Mouse (Mus musculus): Measurements from ENCODE around the gene Gtf2b.

Gene Gtf2b

DNA sequence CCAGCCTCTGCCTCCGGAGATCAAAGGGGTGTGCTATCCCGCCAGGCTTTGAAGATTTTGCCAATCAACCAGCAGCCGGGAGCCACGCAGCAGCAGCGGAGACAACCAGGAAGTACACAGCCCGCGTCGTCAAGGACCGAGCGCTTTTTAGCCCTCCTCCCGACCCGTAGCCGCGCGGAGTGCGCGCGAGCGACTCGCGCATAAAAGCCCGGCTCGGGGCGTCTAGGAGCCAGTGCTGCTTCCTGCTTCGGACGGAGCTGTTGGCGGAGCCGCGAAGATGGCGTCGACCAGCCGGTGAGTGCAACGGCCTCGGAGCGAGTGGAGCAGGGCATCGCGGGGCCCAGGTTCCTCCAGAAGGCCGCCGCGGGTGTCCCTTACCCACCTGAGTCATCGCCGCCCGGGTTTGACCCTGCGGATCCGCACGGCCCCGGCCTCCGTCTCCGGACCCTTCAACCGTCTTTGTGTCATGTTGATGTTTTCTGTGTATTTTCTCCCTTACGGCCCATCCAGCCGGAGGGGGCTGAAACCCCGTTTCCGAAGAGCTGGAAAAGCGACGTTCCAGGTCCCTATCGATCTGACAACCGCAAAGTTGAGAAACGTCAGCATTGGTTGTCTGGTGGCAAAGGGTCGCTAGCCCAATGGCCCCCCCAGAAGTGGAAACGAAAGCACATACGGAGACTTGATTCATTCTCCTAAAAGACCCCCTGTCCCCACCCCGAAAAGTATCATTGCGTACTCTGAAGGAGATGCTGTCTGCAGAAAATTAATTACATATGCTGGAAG is at the start of gene Gtf2b:
Gene Gtf2b, plus strand, starts transcription at position 51 of the 783 bp plus-strand sequence.
- peak; percentile 92 to 93 for DNase-seq (ENCODE audit: low spot score in 2 of 2)

DNA sequence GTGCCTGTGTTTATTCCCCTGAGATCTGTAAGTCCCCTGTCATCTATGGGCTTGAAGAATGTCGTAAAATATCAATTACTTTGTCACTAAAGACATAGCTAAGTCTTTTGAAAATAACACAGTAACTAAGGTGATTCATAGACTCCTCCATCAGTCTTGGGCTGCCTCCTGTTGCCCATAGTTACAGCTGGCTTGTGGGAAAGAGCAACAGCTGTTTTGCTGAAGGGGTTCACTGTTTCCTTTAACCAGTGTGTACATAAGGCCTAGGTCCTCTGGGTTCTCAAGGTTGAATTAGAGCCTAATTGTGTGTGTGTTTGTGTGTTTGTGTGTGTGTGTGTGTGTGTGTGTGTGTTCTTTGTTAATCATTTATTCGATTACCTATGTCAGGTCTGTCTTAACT is 39.4 kb upstream of the Gtf2b start:
- no peak for DNase-seq (ENCODE audit: low spot score in 2 of 2)

DNA sequence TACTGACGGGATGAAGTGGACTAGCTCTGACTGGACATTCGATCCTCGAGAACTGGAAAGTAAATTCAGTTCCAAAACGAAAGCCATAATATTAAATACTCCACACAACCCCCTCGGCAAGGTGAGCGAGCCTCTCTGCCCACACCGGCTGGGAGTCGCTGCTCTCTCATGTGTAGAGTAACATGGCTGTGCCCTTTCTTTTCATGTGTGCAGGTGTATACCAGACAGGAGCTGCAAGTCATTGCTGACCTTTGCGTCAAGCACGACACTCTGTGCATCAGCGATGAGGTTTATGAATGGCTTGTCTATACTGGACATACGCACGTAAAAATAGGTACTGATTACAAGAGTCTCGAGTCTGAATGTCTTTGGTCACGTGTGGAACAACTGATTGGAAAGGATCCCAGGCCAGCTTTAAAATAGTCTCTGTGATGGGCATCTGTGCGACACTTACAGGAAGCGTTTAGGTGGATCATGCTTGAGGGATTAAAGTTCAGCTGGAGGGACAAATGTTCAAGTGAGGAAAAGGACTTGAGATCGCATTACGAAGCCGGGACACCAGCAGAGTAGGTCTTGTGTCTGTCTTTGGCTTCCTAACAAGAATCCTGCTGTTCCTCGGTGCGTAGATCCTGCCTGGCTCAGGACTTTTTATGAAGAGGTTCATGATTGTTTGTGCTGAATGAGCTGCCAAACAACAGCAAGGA is 38.7 kb upstream of the Gtf2b start:
- no peak for DNase-seq (ENCODE audit: low spot score in 2 of 2)

- DNase-seq (ENCODE audit: low spot score in 2 of 2) = no peak
These were observed 30.6 kb upstream of the Gtf2b start for GRCm38 (mm10) chr3:142734291-142734690.

- DNase-seq (ENCODE audit: low spot score in 2 of 2) = peak; percentile 55 to 62
These were observed 23.9 kb upstream of the Gtf2b start for GRCm38 (mm10) chr3:142740896-142741295.

DNA sequence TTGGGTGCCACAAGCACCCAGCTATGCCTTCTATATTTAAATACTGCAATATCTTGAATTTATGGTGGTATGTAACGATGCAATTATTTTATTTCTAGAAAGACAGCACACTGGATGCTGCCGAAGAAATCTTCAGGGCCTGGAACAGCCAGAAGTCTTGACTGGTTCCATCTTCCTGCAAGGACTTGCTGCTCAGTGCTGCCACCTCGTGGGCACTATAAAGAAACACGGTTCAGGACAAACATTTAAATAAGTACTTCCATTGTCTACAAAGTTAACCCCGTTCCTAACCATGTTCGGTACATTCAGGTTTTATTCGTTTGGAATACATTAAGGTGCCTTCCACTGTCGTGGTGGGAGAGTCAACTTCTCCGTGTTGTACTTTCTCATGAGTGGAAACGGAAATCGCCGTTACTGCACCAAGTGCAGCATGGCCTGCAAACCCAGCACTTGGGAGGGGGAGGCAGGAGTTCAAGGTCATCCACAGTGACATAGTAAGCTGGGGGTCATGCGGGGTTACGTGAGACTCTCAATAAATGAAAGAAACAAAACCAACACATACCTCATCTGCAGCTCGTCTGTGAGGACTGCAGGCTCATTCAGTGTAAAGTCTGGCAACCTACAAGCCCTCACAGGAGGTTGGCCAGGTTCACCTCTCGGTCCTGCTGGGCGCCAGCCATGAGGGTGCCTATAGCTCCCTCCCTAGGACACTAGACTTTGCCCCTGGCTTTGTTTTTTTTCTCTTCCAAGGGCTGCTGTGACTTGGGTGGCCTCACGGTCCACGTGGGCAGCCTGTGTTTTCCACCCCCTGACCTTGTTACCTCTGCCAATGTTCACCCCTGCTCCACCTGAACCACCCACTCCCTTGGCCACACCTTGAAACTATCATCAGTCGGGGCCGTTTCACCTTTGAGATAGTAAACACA is 20.6 kb upstream of the Gtf2b start:
- DNase-seq (ENCODE audit: low spot score in 2 of 2) = peak in 1 of 2 experiments; percentile 31

DNA sequence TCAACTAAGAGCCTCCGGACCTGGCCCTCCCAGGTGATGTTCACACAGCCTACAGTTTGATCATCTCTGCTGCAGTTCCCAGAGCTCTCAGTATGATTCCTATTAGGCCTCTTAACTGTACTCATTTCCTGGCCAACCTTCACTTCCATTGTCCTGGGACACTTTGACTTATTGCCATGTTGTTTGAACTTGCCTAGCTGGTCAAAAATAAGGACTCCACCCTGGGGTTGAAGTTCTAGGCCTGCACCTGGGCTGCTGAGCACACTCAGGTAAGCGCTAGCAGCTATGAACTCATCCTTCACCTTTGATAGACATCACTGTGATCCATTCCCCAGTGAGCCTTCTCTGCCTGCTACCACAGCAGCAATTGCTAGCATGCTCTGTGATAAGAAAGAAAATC is 19.8 kb upstream of the Gtf2b start:
- no peak for DNase-seq (ENCODE audit: low spot score in 2 of 2)

DNA sequence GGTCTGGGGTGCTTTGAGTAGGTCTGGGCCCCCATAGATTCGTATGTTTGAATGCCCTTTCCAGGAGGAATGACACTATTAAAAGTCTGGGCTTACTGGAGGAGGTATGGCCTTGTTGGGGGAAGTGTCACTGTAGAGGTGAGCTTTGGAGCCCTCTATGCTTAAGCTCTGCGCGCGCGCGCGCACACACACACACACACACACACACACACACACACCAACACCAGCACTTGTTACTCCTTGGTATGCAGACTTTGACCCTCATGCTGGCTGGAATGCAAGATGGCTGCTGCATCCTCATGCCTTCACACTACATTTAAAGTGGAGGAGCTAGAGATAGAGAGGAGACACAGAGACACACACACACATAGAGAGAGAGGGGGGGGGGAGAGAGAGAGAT is 17.2 kb upstream of the Gtf2b start:
- DNase-seq (ENCODE audit: low spot score in 2 of 2) = no peak

- DNase-seq (ENCODE audit: low spot score in 2 of 2) = peak in 1 of 2 experiments; percentile 17
These were observed 15.7 kb upstream of the Gtf2b start for GRCm38 (mm10) chr3:142749131-142749530.

DNA sequence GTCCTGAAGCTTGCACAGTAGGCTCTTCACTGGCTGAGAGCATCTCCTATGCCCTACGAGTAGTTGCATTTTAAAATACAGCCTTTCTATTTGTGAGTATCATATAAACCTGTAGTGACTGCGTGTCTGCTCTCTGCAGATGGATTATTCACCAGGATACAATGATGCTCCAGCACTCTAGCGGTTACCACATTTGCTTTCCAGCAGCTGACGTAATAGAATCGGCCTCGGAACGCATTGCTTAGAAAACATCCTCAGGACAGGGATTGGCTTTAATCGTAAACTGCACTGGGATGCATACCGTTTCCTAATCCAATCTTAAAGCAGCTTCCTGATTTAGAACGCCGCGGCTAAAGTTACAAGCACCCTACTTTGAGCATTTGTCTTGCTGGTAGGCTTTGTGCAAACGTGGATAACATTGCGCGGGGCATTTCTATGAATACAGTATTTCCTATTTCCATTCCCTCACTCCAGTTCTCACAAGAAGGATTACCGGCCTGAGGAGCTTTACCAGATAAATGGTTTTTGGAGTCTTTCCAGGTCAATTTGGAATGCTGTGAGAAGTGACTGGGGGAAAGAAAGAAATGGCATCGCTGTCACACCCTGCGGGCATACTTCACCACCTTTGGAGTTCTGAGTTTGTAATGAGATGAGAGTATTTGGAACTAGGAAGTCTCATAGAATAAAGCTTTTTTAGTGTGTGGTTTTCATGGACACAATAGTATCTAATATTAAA is 9.5 kb upstream of the Gtf2b start:
- DNase-seq (ENCODE audit: low spot score in 2 of 2) = no peak

- DNase-seq (ENCODE audit: low spot score in 2 of 2) = no peak
These were observed 7.0 kb upstream of the Gtf2b start for GRCm38 (mm10) chr3:142757841-142758240.

- no peak for DNase-seq (ENCODE audit: low spot score in 2 of 2)
These were observed 6.3 kb upstream of the Gtf2b start for GRCm38 (mm10) chr3:142758593-142758992.

GRCm38 (mm10) chr3:142760356-142760755 is 4.5 kb upstream of the Gtf2b start:
- no peak for DNase-seq (ENCODE audit: low spot score in 2 of 2)

DNA sequence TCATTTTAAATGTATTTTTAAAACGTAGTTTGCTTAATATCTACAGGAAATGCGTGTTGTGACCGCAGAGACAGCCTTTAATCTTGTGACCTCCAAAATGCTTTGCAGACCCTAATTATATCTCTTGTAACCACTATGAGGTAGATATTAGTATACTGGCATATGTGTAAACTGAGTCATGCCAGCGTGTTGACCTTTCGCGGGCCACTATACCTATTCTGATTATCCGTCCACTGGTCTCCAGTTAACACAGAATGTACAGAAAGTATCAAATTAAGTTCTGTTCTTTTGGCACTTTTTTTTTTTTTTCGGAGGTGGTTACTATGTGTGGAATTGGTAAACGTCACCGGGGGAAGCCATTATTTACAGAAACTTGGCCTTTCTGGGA is 927 bp downstream of the Gtf2b start:
- no peak for DNase-seq (ENCODE audit: low spot score in 2 of 2)

GRCm38 (mm10) chr3:142768498-142768897 is 3.7 kb downstream of the Gtf2b start:
- no peak for DNase-seq (ENCODE audit: low spot score in 2 of 2)

GRCm38 (mm10) chr3:142770518-142770917 is 5.7 kb downstream of the Gtf2b start:
- DNase-seq (ENCODE audit: low spot score in 2 of 2) = no peak

- no peak for DNase-seq (ENCODE audit: low spot score in 2 of 2)
These were observed 8.8 kb downstream of the Gtf2b start for GRCm38 (mm10) chr3:142773538-142774191.

- no peak for DNase-seq (ENCODE audit: low spot score in 2 of 2)
These were observed 12.4 kb downstream of the Gtf2b start for GRCm38 (mm10) chr3:142777227-142777626.

- DNase-seq (ENCODE audit: low spot score in 2 of 2) = no peak
These were observed 21.7 kb downstream of the Gtf2b start for GRCm38 (mm10) chr3:142786423-142787072.

DNA sequence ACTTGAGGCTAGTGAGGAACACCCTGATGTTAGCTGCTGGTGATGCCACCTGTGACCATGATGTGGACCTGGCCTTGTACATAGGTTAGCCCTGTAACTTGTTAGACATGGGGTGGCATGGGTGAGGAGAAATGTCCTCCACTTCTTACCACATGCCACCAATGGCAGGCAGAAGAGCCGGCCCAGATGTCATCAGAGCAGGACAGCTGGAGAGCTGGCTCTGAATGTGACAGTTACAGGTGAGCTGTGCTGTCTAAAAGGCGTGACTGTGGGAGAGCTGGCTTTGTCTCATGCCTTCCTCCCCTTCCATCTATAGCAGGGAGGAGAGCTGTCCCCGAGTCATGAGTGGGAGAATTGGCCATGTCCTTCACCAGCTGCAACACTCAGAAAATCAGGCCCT is 30.7 kb downstream of the Gtf2b start:
- DNase-seq (ENCODE audit: low spot score in 2 of 2) = peak in 1 of 2 experiments; percentile 19
